Mouse (Mus musculus): ENCODE results near the gene Klhl3. TPM values are rescaled to one million over a fixed set of nuclear protein-coding genes. Genes with fewer than 3 reads are reported as not detected.

The Klhl3 gene
- polyA plus RNA-seq, 1 experiment = 4.3 TPM

DNA sequence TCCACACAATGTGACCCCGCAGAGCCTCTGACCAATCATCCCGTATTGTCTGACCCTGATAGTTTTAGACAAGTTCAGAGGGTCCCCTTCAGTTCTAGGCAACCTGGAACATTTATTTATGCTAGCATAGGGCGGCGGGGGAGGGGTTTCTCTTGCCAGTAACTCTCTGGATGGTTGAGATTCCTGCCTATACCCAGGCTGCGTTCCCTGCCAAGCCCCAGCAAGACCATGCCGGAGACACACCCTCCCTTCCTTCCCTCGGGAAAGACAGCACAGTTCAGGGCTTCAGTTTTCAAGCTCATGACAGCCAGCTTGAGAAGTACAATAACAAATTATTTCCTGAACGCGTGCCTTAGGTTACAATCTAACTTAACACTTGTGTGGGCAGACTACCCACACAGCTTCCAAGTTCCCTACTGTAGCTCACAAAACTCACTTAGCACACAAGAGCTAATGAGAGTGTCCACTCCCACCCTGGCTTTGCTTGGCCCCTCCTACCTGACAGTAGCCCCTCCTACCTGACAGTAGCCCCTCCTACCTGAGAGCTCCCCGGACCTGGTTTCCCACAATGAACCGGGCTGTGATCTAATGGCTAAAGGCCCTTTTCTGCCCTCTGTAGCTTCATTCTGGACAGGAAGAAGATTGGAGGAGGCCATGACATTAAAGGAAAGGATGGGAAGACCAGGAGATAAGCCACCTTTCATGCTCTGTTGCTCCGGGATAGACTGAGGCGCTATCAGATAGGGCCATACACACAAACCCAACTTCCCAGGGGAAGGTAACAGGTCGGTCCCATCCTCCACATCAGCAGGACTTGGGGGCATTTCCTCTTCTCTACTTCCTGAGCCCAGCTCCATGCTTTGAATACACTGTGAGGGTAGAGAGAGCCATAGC, 46.6 kb downstream of the Klhl3 start:
- no peak for DNase-seq (ENCODE audit: low read depth)

DNA sequence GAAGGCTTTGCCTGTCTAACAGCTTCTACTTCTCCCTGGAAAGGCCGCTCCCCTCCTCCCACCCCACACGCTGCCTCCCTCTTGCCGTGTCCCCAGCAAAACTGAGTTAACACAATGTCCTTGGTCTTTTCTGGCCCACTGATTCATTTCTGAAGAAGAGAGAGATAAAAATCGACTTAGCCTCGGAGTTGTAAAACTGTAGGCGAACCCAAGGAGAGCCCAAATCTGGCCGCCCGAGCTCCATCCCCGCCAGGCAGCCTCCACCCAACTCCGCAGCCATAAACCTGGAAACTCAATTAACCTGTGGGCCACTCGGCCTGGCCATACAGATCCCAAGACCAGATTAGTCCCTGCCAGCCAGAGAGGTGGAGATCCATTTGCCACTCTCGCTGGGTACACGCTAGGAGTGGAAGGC, 47.3 kb downstream of the Klhl3 start:
- DNase-seq (ENCODE audit: low read depth) = no peak

GRCm38 (mm10) chr13:58065316-58065715, 48.1 kb downstream of the Klhl3 start:
- no peak for DNase-seq (ENCODE audit: low read depth)

DNA sequence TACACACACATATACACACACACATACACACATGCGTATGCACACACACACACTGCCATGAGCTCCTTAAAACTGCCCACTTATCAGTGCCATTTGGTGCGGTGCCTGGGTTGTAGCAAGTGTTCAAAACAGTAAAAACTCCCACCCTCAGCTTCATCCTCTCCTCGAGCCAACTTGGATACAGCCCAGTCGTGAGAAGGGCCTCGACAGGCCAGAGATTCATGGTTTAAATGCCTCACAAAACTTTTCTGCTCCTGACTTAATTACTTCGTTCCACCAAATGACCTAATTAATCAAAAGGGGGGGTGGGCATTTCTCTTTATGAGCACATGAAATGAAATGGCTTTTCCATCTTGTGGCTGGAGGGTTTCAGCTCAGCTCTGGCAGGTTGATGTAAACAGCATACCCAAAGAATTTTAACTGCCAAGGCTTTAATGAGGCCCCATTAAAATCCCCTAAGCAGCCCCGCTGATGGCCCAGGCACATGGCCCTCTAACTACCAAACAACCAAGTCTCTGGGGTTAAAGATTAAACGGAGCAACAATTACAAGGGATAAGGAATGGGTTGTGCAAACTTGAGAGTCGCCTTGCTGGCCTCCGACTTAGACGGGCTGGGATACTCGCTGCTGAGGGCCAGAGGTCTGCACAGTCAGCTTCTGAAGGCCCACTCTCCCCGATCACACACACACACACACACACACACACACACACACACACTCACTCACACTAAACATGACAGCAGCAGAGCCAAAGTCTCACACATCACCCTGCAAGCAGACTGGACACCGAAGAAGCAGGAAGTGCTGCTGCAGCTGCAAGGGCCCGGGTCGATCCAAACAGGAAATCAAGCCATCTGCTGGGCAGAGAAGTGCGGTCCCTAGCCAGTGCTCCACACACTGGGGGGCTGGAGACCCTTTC, 55.2 kb downstream of the Klhl3 start:
- no peak for DNase-seq (ENCODE audit: low read depth)

DNA sequence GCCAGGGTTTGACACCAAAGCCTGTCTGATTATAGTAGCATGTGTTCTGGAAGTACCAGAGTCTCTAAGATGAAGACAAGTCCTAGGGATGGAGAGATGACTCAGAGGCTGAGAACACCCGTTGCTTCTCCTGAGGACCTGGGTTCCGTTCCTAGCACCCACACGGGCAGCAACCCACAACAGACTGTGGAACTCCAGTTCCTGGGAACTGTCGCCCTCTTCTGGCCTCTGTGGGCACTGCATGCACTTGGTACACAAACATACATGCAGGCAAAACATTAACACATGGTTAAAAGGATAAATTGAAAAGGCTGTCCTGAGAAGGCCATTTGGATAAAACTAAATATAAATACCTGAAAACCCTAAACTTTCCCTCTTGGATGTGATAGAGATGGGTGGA, 56.8 kb downstream of the Klhl3 start:
- no peak for DNase-seq (ENCODE audit: low read depth)

DNA sequence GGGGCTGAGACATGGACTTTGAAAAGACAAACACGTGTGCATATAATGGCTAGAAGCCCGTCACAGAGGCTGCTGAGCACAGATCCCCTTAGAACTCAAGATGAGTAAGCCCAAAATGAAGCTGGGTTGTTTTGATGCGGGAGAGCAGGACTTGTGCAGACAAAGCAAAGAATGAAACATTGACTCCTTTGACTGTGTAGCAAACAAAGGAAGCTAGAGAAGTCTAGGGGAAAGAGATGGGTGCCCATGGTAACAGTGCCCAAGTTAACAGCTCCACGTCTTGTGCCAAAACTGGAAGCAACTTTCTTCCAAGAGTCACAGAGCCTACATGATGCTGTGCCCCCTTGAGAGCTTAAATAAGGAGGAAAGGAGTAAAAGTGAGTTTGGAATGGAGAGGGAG, 59.8 kb downstream of the Klhl3 start:
- DNase-seq (ENCODE audit: low read depth) = no peak

DNA sequence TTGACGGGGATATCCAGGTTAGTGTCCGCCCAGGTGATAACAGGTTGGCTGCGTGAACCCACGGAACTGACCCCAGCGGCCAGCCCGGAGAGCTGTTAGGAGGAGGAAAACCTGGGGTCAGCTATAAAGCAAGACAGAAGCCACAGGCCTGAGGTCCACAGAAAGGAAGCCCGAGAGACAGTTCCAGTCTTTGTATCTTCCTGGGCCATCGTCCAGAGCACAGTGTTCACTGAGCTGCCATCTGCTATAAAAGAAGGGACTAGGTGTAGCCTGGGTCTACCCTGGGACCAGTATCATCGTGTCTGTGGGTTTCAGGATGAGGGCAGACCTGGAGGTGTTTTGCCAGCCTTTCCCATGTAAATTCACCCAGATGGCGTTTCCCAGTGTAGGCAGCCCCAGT, 61.7 kb downstream of the Klhl3 start:
- no peak for DNase-seq (ENCODE audit: low read depth)

DNA sequence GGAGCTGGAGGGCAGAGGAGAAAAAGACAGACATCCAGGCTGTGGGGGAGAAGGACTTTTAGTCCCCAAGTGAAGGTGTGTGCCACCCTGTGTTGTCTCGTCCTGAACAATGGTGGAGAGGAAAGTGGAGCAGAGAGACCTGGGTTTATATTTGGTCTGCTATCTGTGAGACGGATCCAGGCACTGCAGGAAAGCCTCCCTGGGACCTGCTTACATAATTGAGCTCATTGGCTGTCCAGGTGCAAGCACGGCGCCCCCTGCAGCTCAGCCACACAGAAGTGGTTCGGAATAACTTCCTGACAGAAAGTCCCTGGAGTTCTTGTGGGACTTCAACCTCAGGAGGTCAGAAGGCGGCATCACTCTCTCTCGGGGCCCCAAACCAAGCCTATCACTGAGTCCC, 62.1 kb downstream of the Klhl3 start:
- DNase-seq (ENCODE audit: low read depth) = no peak

- DNase-seq (ENCODE audit: low read depth) = no peak
Measured at GRCm38 (mm10) chr13:58049121-58049520, 64.3 kb downstream of the Klhl3 start.

DNA sequence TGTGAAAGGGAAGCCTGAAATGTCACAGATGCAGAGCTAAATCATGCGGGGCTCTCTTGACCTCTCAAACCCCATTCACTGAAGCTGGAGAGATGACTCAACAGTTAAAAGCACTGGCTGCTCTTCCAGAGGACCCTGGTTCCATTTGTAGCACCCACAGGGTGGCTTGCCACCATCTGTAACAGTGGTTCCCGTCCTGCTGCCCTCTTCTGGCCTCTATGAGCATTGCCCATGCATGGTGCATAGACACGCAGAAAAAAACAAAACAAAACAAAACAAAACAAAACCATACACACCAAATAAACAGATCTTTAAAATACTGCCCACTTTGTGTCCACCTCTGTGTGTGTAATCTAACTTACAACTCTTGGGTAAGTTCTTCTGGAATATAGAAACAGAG, 65.3 kb downstream of the Klhl3 start:
- no peak for DNase-seq (ENCODE audit: low read depth)

DNA sequence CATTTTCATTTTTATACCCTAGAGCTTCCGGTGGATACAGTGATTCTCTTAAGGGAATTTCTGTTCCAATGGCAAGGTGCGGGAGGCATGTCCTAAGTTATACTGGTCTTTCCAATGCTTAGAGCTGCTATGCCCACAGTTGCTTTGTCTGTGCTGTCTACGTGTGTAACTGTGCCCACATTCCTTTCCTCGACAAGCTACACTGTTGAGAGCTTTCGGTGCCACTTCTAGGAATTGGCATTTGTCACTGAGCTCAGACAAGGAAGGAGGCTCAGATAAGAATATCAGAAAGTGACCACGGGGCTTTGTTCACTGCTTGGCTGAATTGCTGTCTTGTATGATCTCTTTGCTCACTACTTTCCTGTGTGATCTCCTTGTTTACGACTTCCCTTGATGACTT, 67.2 kb downstream of the Klhl3 start:
- DNase-seq (ENCODE audit: low read depth) = no peak

DNA sequence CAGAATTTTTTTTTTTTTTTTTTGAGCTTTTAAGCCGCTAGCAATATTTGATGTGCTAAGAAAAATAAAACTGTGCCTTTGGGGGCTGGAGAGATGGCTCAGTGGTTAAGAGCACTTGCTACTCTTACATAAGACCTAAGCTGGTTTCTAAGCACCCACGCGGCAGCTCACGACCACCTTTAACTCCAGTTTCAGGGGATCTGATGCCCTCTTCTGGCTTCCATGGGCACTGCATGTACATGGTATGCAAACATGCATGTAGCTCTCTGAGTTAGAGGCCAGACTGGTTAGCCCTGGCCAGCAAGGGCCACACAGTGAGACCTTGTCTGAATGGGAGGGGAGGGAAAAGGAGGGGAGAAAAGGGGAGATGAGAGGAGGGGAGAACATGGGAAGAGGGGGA, 68.1 kb downstream of the Klhl3 start:
- no peak for DNase-seq (ENCODE audit: low read depth)

DNA sequence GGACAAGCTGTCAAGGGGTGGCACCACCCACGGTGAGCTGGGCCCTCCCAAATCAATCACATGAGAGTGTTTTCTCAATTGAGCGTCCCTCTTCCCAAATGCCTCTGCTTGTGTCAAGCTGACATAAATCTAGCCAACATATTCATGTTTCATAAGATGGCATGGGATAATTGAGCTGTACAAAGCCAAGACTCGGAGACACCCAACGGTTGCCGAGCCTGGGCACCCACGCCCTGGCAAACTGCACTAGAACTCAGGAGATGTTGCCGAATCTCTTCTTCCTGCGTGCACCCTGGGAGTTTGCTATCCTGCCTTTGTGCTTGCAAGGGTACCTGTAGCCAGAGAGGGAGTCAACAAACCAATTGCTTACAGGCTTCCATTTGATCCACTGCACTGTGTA, 70.1 kb downstream of the Klhl3 start:
- no peak for DNase-seq (ENCODE audit: low read depth)

DNA sequence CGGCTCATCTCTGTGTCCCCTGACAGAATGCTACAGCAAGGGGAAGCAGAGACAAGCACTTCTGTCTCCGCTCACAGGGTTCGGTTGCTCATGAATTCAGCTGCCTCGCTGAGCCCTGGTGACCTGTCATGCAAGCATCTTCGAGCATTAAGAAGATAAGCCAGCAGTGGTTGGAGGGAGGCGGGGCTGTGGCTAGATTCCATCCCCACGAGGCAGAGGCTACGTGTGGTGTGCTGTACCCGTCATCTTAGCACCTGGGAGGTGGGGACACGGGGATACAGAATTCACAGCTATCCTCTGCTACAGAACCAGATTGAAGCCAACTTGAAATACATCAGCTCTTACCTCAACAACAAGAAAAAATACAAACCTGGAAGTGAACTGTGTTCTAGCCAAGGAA, 73.3 kb downstream of the Klhl3 start:
- DNase-seq (ENCODE audit: low read depth) = no peak

DNA sequence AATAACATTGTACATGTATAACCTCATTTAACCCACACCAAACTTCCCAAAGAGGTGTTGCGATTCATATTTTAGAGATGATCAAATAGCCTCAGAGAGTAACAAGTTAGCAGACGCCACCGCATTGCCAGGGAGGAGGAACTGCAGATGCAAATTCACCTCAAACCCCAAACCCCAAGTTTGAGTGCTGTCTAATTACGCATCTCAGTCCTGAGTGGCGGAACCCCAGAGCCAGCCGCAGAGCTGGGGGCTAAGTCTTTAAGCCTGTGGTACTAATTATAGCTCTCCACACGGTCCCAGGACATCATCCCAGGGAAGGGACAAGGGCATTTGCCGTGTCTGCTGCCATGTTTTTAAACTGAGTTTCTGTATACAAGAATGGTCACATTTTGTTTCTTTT, 75.9 kb downstream of the Klhl3 start:
- DNase-seq (ENCODE audit: low read depth) = no peak

- DNase-seq (ENCODE audit: low read depth) = no peak
Measured at GRCm38 (mm10) chr13:58035470-58036156, 77.8 kb downstream of the Klhl3 start.

GRCm38 (mm10) chr13:58034985-58035384, 78.4 kb downstream of the Klhl3 start:
- DNase-seq (ENCODE audit: low read depth) = no peak

- no peak for DNase-seq (ENCODE audit: low read depth)
Measured at GRCm38 (mm10) chr13:58034507-58034906, 78.9 kb downstream of the Klhl3 start.

DNA sequence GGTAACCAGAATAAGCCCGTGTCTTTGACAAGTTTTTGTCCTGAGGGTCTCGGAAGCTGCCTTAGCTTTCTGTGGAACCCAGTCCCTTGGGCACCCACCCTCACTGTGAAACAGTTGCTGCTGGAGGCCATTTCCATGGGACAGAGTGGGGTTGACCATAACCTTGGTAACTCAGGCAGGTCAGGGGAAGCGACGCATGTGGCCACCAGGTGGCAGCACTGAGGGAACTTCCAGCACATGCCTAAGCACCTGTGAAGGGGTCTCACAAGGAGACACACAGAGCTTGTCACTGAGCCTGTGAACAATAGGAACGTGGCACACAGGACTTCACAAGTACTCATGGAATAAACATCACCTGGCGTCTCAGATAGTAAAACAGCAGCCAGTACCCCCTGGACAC, 81.6 kb downstream of the Klhl3 start:
- DNase-seq (ENCODE audit: low read depth) = no peak

GRCm38 (mm10) chr13:58027115-58027514, 86.3 kb downstream of the Klhl3 start:
- no peak for DNase-seq (ENCODE audit: low read depth)

- no peak for DNase-seq (ENCODE audit: low read depth)
Measured at GRCm38 (mm10) chr13:58025701-58026414, 87.5 kb downstream of the Klhl3 start.

Measured in gonadal fat pad, adult 2 months (tissue).